Mouse (Mus musculus) bone marrow macrophage, adult 2 months (primary cell): ENCODE measurements around the gene Bnc1.

Experiments used
- CTCF ChIP-seq: IDR thresholded peaks from 2 replicates; pipeline ENCODE4 v1.5.1; 2012; ENCODE audit warnings: low read depth, mild to moderate bottlenecking, low read length, moderate library complexity
- POLR2A ChIP-seq: IDR thresholded peaks from 2 replicates; pipeline ENCODE4 v1.6.1; 2012; ENCODE audit warnings: mild to moderate bottlenecking, low read depth, low read length, borderline replicate concordance

GRCm38 (mm10) chr7:81945398-81945797, 46.7 kb downstream of the Bnc1 start:
- TF ChIP-seq POLR2A: no peak
- no peak for TF ChIP-seq CTCF
